Comparison of ENCODE assay signal across 8 mouse cellular contexts in the genomic region with DNA sequence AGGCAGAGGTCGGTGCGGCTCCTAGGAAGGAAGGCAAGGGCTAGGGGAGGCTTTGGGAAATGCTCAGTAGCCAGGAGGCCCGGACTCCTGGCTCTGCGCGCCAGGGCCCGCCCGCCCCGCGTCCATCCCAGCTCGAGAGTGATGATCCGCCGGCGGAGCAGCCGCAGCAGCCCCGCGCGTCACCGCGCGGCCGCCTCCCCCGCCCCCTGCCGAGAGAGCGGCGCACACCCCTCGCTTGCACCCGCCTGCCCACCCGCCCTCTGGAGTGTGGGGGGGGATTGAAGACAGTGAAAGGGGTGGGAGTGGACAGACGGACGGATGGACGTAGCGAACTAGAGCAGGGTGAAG. TPM values are rescaled to one million over a fixed set of nuclear protein-coding genes. Genes with fewer than 3 reads are reported as not detected.
DNase-seq lines count a peak whose midpoint lies in the region; ATAC-seq and TF ChIP-seq lines count a peak whose summit lies in the region.

A gene (minus strand): TSS at position 181 of the 348 bp plus-strand sequence.

- peaks cover 50% of the 10 kb centered on the region for H3K4me1 ChIP-seq in heart, embryonic 13.5 days
- H3K4me1 ChIP-seq in ES-Bruce4 (ENCODE audit: control insufficient read depth, insufficient read depth, low read length), result no peaks in the 10 kb centered on the region
- H3K4me1 ChIP-seq in cortical plate, adult 2 months (ENCODE audit: control insufficient read depth, insufficient read depth, low read length), result peaks cover 4% of the 10 kb centered on the region
- peaks cover 35% of the 10 kb centered on the region for H3K4me1 ChIP-seq in hindbrain, embryonic 14.5 days (replicated peaks; ENCODE audit: control insufficient read depth, insufficient read depth, low read length)
- H3K4me1 ChIP-seq in liver, embryonic 14.5 days (replicated peaks; ENCODE audit: control insufficient read depth in 2 of 2, insufficient read depth in 2 of 2, low read length in 1 of 2), result peaks cover 14 to 23% of the 10 kb centered on the region in 2 experiments

- intact Hi-C loops in heart, postnatal 14 days (cut with DNase I), result loop anchor here (2.0 to 5.0 kb wide), 2 partner anchors 35 to 40 kb away; a partner anchor contains a TSS

- no peak for TF ChIP-seq CTCF in ES-Bruce4 (IDR thresholded peaks at IDR 0.05; ENCODE audit: low read depth, low read length)
- TF ChIP-seq CTCF in cortical plate, adult 2 months (IDR thresholded peaks at IDR 0.05; ENCODE audit: extremely low read depth, insufficient read depth, low read length), result no peak
- TF ChIP-seq CTCF in liver, embryonic 14.5 days (IDR thresholded peaks at IDR 0.05; ENCODE audit: low read depth), result no peak

- peak within 1 kb of the TSS; percentile 85 for H3K27ac ChIP-seq in heart, embryonic 13.5 days (replicated peaks)
- peak within 1 kb of the TSS; percentile 49 for H3K27ac ChIP-seq in ES-Bruce4 (ENCODE audit: insufficient read depth, low read length)
- H3K27ac ChIP-seq in cortical plate, adult 2 months (ENCODE audit: insufficient read depth, low read length), result peak within 1 kb of the TSS; percentile 78
- H3K27ac ChIP-seq in hindbrain, embryonic 14.5 days, result peak within 1 kb of the TSS; percentile 98
- peak within 1 kb of the TSS; percentile 76 for H3K27ac ChIP-seq in liver, embryonic 14.5 days

- no peak for DNase-seq in heart, postnatal 14 days
- DNase-seq in hindbrain, embryonic 14.5 days (ENCODE audit: low spot score), result peak; percentile 86
- no peak for DNase-seq in liver, embryonic 14.5 days (ENCODE audit: low read depth in 3 of 3, low spot score in 3 of 3)
- no peak for DNase-seq in right cerebral cortex, adult 18-20 months
- DNase-seq in spleen, adult 18-20 months, result no peak

- H3K9ac ChIP-seq in heart, embryonic 13.5 days, result peak within 1 kb of the TSS; percentile 84
- H3K9ac ChIP-seq in ES-Bruce4 (ENCODE audit: low read depth, poor library complexity, severe bottlenecking), result peak within 1 kb of the TSS; percentile 94
- H3K9ac ChIP-seq in hindbrain, embryonic 14.5 days, result peak within 1 kb of the TSS; percentile 98
- peak within 1 kb of the TSS; percentile 81 for H3K9ac ChIP-seq in liver, embryonic 14.5 days (replicated peaks)

- peaks cover 8% of the 10 kb centered on the region; the same call in 1 of the 2 replicates for H3K36me3 ChIP-seq in heart, embryonic 13.5 days
- H3K36me3 ChIP-seq in ES-Bruce4 (ENCODE audit: control insufficient read depth, insufficient read depth, low read length, poor library complexity, severe bottlenecking), result no peaks in the 10 kb centered on the region
- peaks cover 14% of the 10 kb centered on the region for H3K36me3 ChIP-seq in hindbrain, embryonic 14.5 days (replicated peaks; ENCODE audit: control insufficient read depth, insufficient read depth)
- no peaks in the 10 kb centered on the region for H3K36me3 ChIP-seq in liver, embryonic 14.5 days (replicated peaks; ENCODE audit: control insufficient read depth, insufficient read depth, low read depth)

- no peak for TF ChIP-seq EP300 in ES-Bruce4 (IDR thresholded peaks at IDR 0.05; ENCODE audit: insufficient read depth, low read depth, low read length)
- TF ChIP-seq EP300 in liver, embryonic 14.5 days (IDR thresholded peaks at IDR 0.05; ENCODE audit: low read depth), result no peak

- WGBS in heart, embryonic 13.5 days, result 0% methylated on average over 31 of the region's 32 CpGs
- WGBS in hindbrain, embryonic 14.5 days, result 0% methylated on average over 30 of the region's 32 CpGs
- WGBS in liver, embryonic 14.5 days (ENCODE audit: insufficient replicate concordance), result under 1% methylated on average over 32 of the region's 32 CpGs

- H3K4me2 ChIP-seq in heart, embryonic 13.5 days, result peak within 1 kb of the TSS; percentile 88
- peak within 1 kb of the TSS; percentile 99 for H3K4me2 ChIP-seq in hindbrain, embryonic 14.5 days (replicated peaks)
- peak within 1 kb of the TSS; percentile 94 for H3K4me2 ChIP-seq in liver, embryonic 14.5 days (ENCODE audit: low read depth)

- H3K27me3 ChIP-seq in heart, embryonic 13.5 days (replicated peaks), result peaks cover 46% of the 10 kb centered on the region
- H3K27me3 ChIP-seq in ES-Bruce4 (ENCODE audit: control insufficient read depth, insufficient read depth, low read length, poor library complexity, severe bottlenecking), result no peaks in the 10 kb centered on the region
- no peaks in the 10 kb centered on the region for H3K27me3 ChIP-seq in hindbrain, embryonic 14.5 days (ENCODE audit: control insufficient read depth, insufficient read depth, low read length)
- peaks cover 44% of the 10 kb centered on the region for H3K27me3 ChIP-seq in liver, embryonic 14.5 days (ENCODE audit: control insufficient read depth, insufficient read depth, low read length)

- peak; percentile 59; the same call in 1 of the 2 replicates for ATAC-seq in heart, embryonic 13.5 days (ENCODE audit: extremely low read depth, insufficient number of reproducible peaks, low FRiP score, low TSS enrichment)
- ATAC-seq in hindbrain, embryonic 14.5 days (ENCODE audit: low FRiP score), result peak; percentile 74
- peak; percentile 39 for ATAC-seq in liver, embryonic 14.5 days (ENCODE audit: insufficient read depth)

- TF ChIP-seq POLR2A in ES-Bruce4 (IDR thresholded peaks at IDR 0.05; ENCODE audit: insufficient read depth, low read length), result no peak
- TF ChIP-seq POLR2A in cortical plate, adult 2 months (IDR thresholded peaks at IDR 0.05; ENCODE audit: extremely low read depth, insufficient read depth, low read length), result peak; percentile 43; the same call in 1 of the 2 replicates

- H3K9me3 ChIP-seq in heart, embryonic 13.5 days, result no peaks in the 10 kb centered on the region
- H3K9me3 ChIP-seq in ES-Bruce4 (replicated peaks; ENCODE audit: control insufficient read depth, insufficient read depth, low read length, poor library complexity, severe bottlenecking), result no peaks in the 10 kb centered on the region
- no peaks in the 10 kb centered on the region for H3K9me3 ChIP-seq in hindbrain, embryonic 14.5 days (ENCODE audit: control insufficient read depth, low read length)
- no peaks in the 10 kb centered on the region for H3K9me3 ChIP-seq in liver, embryonic 14.5 days (ENCODE audit: control insufficient read depth, low read length)

- peak within 1 kb of the TSS; percentile 64 for H3K4me3 ChIP-seq in heart, embryonic 13.5 days
- H3K4me3 ChIP-seq in ES-Bruce4 (ENCODE audit: low read depth, low read length), result peak within 1 kb of the TSS; percentile 96
- H3K4me3 ChIP-seq in cortical plate, adult 2 months (ENCODE audit: insufficient read depth, low read length), result peak within 1 kb of the TSS; percentile 76
- peak within 1 kb of the TSS; percentile 95 for H3K4me3 ChIP-seq in hindbrain, embryonic 14.5 days (replicated peaks; ENCODE audit: low read length)
- peak within 1 kb of the TSS; percentile 67 to 88 for H3K4me3 ChIP-seq in liver, embryonic 14.5 days (ENCODE audit: insufficient read depth in 1 of 2, low read depth in 2 of 2, low read length in 2 of 2)

RNA-seq across cellular contexts. Expression of the gene that starts here (rescaled TPM):
- 2.0 and 2.4 TPM in 2 replicates for polyA plus RNA-seq in heart, embryonic 13.5 days (2015; fragmentation: Nextera tagmentation; extraction: Ambion mirVana)
- 10 to 100 TPM in 1 of 2 experiments, 1 to 10 TPM in 1; 7.9 to 10.4 TPM for total RNA-seq in heart, postnatal 14 days (2021)
- polyA plus RNA-seq in ES-Bruce4 (2011; ENCODE audit: insufficient read depth, insufficient read length, low read depth, missing spikeins), result 19.6 and 25.4 TPM in 2 replicates
- polyA plus RNA-seq in cortical plate, adult 2 months (2012; rRNA removed), result 112 and 116 TPM in 2 replicates
- 22.3 and 24.7 TPM in 2 replicates for polyA plus RNA-seq in hindbrain, embryonic 14.5 days (2014; fragmentation: Nextera tagmentation; extraction: Ambion mirVana)
- polyA plus RNA-seq in liver, embryonic 14.5 days (2012; rRNA removed), result 2.0 and 2.2 TPM in 2 replicates
- 0.48 and 0.76 TPM in 2 replicates for polyA plus RNA-seq in liver, embryonic 14.5 days (2014; fragmentation: Nextera tagmentation; extraction: Ambion mirVana)
